Mouse (Mus musculus) Patski (cell line): ENCODE measurements around the gene Rab43. TPM values are rescaled to one million over a fixed set of nuclear protein-coding genes. Genes with fewer than 3 reads are reported as not detected.

Experiments used
- ATAC-seq: fragments of 100-300 bp; one replicate; pipeline ENCODE4 v1.8.0; 2021
- CTCF ChIA-PET: fragments of 350-600 bp; sonication (Branson Sonifier 250); formaldehyde crosslinking; loops from one replicate; lab custom pipeline; 2022; ENCODE audit warnings: inconsistent platforms; lab: Charles Lee
- POLR2A ChIA-PET: fragments of 350-600 bp; sonication (Branson Sonifier 250); formaldehyde crosslinking; loops from one replicate; lab custom pipeline; 2022; ENCODE audit warnings: antibody characterized with exemption, inconsistent platforms; lab: Charles Lee
- DNase-seq: peaks from one replicate; pipeline ENCODE4 v3.0.0-alpha.2; 2011; ENCODE audit warnings: low read depth, low spot score
- H3K27me3 ChIP-seq: fragments of 371-371 bp; one replicate; pipeline ENCODE4 v1.5.1; 2021
- CTCF ChIP-seq: fragments of 100-300 bp; IDR thresholded peaks from one replicate; pipeline ENCODE4 v1.5.1; 2021
- in situ Hi-C: fragments of 300-500 bp; cut with MboI; formaldehyde crosslinking; loops from 3 replicates; pipeline ENCODE4 v1.11.1; 2018; ENCODE audit warnings: low pct_unique_long_range_greater_than_20kb, mixed read lengths
- polyA plus RNA-seq: library from polyadenylated mRNA; unstranded; gene quantifications from one replicate; pipeline ENCODE4 v1.2.3, GENCODE M21; 2021

Rab43 gene
- polyA plus RNA-seq, 1 experiment from 2014 or later, result 26.7 TPM

DNA sequence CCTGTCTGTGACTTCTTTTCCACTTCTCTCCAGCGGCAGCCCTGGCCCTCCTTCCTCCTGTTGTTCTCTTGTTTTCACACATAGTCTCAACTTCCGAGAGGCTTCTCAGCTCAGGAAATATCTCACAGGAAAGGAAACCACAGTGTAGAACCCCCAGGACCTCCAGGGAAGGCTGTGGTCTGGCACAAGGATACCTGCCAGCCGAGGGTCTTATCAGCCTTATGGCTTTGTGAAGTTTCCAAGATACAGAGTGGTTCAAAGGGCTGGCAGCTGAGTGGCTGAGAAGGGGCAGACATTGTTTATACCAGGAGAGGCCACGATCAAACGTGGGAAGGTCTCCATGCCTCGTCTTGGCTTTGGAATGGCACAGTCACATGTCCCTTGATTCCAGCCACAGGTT lies 72.1 kb downstream of the Rab43 start:
- in situ Hi-C loops, result no loop called here
- no peak for ATAC-seq
- POLR2A ChIA-PET, result no interaction called here
- peaks cover 10% of the 10 kb centered on the region for H3K27me3 ChIP-seq
- TF ChIP-seq CTCF, result no peak
- CTCF ChIA-PET, result no interaction called here
- DNase-seq, result no peak

Other genes starting within 250 kb of the Rab43 start
- 0.28 TPM for gene Prokr1, start 221.4 kb downstream of the Rab43 start, polyA plus RNA-seq
- 12.1 TPM for gene Aplf, start 140.0 kb downstream of the Rab43 start, polyA plus RNA-seq
- gene Efcc1, start 81.3 kb downstream of the Rab43 start, polyA plus RNA-seq, result 0.10 TPM
- not detected for gene Gp9, start 34.1 kb downstream of the Rab43 start, polyA plus RNA-seq
- gene Gm45140, start 23.6 kb upstream of the Rab43 start, polyA plus RNA-seq, result 11.2 TPM
- gene Isy1, start 26.6 kb upstream of the Rab43 start, polyA plus RNA-seq, result 59.6 TPM
- gene Cnbp, start 38.9 kb upstream of the Rab43 start, polyA plus RNA-seq, result 364 TPM
- 128 TPM for gene Copg1, start 75.7 kb upstream of the Rab43 start, polyA plus RNA-seq
- gene Hmces, start 101.8 kb upstream of the Rab43 start, polyA plus RNA-seq, result 36.8 TPM
- 29.6 TPM for gene H1fx, start 169.5 kb upstream of the Rab43 start, polyA plus RNA-seq
- gene Rab7, start 233.1 kb upstream of the Rab43 start, polyA plus RNA-seq, result 345 TPM